Mouse (Mus musculus) MEL (cell line): ENCODE data around the gene Mrvi1.

Experiments
- CHD2 ChIP-seq: IDR thresholded peaks from 2 replicates; pipeline ENCODE4 v1.6.1; 2011; ENCODE audit warnings: low read length, improper control_type of control experiment
- CTCF ChIP-seq, 3 experiments: IDR thresholded peaks in 2 of 3; conservative IDR thresholded peaks in 1 of 3; 2 replicates each; pipeline ENCODE4 v1.5.1; 2011 to 2012; ENCODE audit warnings: low read length in 3 of 3, low read depth in 2 of 3, mild to moderate bottlenecking in 2 of 3, improper control_type of control experiment in 1 of 3, inconsistent platforms in 1 of 3, mixed read lengths in 1 of 3, moderate library complexity in 1 of 3; ENCODE audit not compliant: control insufficient read depth in 1 of 3, insufficient read depth in 1 of 3, poor library complexity in 1 of 3, severe bottlenecking in 1 of 3
- EP300 ChIP-seq, 2 experiments: IDR thresholded peaks; 2 replicates each; pipeline ENCODE4 v1.6.1; 2011; ENCODE audit warnings: improper control_type of control experiment in 2 of 2, low read length in 2 of 2, low read depth in 1 of 2, mild to moderate bottlenecking in 1 of 2
- KAT2A ChIP-seq: conservative IDR thresholded peaks from 2 replicates; pipeline ENCODE4 v1.6.1; 2012; ENCODE audit warnings: low read depth, low read length, improper control_type of control experiment, inconsistent platforms
- MAX ChIP-seq: IDR thresholded peaks from 2 replicates; pipeline ENCODE4 v1.6.1; 2011; ENCODE audit warnings: low read length, improper control_type of control experiment
- POLR2A ChIP-seq, 2 experiments: IDR thresholded peaks; 2 replicates each; pipeline ENCODE4 v1.6.1; 2011 to 2012; ENCODE audit warnings: low read length in 2 of 2, mild to moderate bottlenecking in 2 of 2, control low read depth in 1 of 2, improper control_type of control experiment in 1 of 2, low read depth in 1 of 2, moderate library complexity in 1 of 2; ENCODE audit not compliant: control insufficient read depth in 1 of 2, insufficient read depth in 1 of 2, poor library complexity in 1 of 2
- SIN3A ChIP-seq: IDR thresholded peaks from 2 replicates; pipeline ENCODE4 v1.6.1; 2012; ENCODE audit warnings: low read length, improper control_type of control experiment, inconsistent platforms
- TCF12 ChIP-seq: IDR thresholded peaks from 2 replicates; pipeline ENCODE4 v1.6.1; 2014; ENCODE audit warnings: low read depth, mild to moderate bottlenecking, inconsistent platforms, low read length, improper control_type of control experiment, moderate library complexity

GRCm38 (mm10) chr7:110833024-110833423 lies 149.2 kb downstream of the Mrvi1 start:
- TF ChIP-seq KAT2A (no peak), POLR2A (IDR thresholded peaks at IDR 0.05; ENCODE audit: control insufficient read depth in 1 of 2, insufficient read depth in 1 of 2, low read depth in 1 of 2, low read length in 2 of 2, poor library complexity in 1 of 2) (no peak), TCF12 (no peak), CHD2 (no peak), MAX (no peak), EP300 (IDR thresholded peaks at IDR 0.05; ENCODE audit: low read depth in 1 of 2, low read length in 2 of 2) (no peak), CTCF (IDR thresholded peaks at IDR 0.05 in 2 of 3, conservative IDR thresholded peaks at IDR 0.05 in 1 of 3; ENCODE audit: control insufficient read depth in 1 of 3, insufficient read depth in 1 of 3, low read depth in 2 of 3, low read length in 3 of 3, poor library complexity in 1 of 3, severe bottlenecking in 1 of 3) (no peak), SIN3A (no peak)
